Mouse (Mus musculus) forebrain, embryonic 11.5 days (tissue): Measurements from ENCODE around the gene Vmn1r4. TPM values are rescaled to one million over a fixed set of nuclear protein-coding genes. Genes with fewer than 3 reads are reported as not detected.

Experiments used
- ATAC-seq: fragments of 200-750 bp; cut with Nextera tagmentation; replicated peaks from 2 replicates; pipeline ENCODE4 v1.8.0; 2017; ENCODE audit warnings: moderate TSS enrichment; ENCODE audit not compliant: low FRiP score
- DNase-seq: peaks from one replicate; pipeline ENCODE4 v3.0.0-alpha.2; 2017; ENCODE audit warnings: low spot score
- H3K27ac ChIP-seq: fragments of 300-500 bp; sonication (generic); 2 replicates; pipeline ENCODE4 v1.5.1; 2014; ENCODE audit warnings: low read depth, low read length
- H3K27me3 ChIP-seq: fragments of 300-500 bp; sonication (generic); 2 replicates; pipeline ENCODE4 v1.6.1; 2014; ENCODE audit warnings: mild to moderate bottlenecking, low read length, mixed read lengths; ENCODE audit not compliant: control insufficient read depth, insufficient read depth
- H3K36me3 ChIP-seq: fragments of 300-500 bp; sonication (generic); 2 replicates; pipeline ENCODE4 v1.6.1; 2014; ENCODE audit warnings: mild to moderate bottlenecking, low read length, moderate library complexity, mixed read lengths; ENCODE audit not compliant: control insufficient read depth, insufficient read depth
- H3K4me1 ChIP-seq: fragments of 300-500 bp; sonication (generic); replicated peaks from 2 replicates; pipeline ENCODE4 v1.6.1; 2014; ENCODE audit warnings: low read length, mixed read lengths; ENCODE audit not compliant: control insufficient read depth, insufficient read depth
- H3K4me2 ChIP-seq: fragments of 300-500 bp; sonication (generic); 2 replicates; pipeline ENCODE4 v1.6.1; 2014; ENCODE audit warnings: low read depth, mild to moderate bottlenecking, low read length, moderate library complexity, mixed read lengths; ENCODE audit not compliant: severe bottlenecking
- H3K4me3 ChIP-seq: fragments of 300-500 bp; sonication (generic); 2 replicates; pipeline ENCODE4 v1.5.1; 2014; ENCODE audit warnings: low read depth, low read length
- H3K9ac ChIP-seq: fragments of 300-500 bp; sonication (generic); 2 replicates; pipeline ENCODE4 v1.6.1; 2014; ENCODE audit warnings: low read length
- H3K9me3 ChIP-seq: fragments of 300-500 bp; sonication (generic); 2 replicates; pipeline ENCODE4 v1.6.1; 2016; ENCODE audit warnings: low read length, mixed read lengths; ENCODE audit not compliant: control insufficient read depth
- WGBS: fragments of 180-500 bp; shearing (Covaris S2); extraction: QIAGEN DNeasy Blood & Tissue Kit; methylation state at CpG from one replicate; pipeline ENCODE4 v1.1.7; 2014; 5-methylcytosine and 5-hydroxymethylcytosine counted together
- polyA plus RNA-seq: library from polyadenylated mRNA; unstranded; fragments of >200 nt; fragmentation: Nextera tagmentation; extraction: Ambion mirVana; gene quantifications from 2 replicates; pipeline ENCODE4 v1.2.1, GENCODE M21; 2014

Vmn1r4 gene
- polyA plus RNA-seq, 1 experiment from 2014 or later, result 0.27 TPM

DNA sequence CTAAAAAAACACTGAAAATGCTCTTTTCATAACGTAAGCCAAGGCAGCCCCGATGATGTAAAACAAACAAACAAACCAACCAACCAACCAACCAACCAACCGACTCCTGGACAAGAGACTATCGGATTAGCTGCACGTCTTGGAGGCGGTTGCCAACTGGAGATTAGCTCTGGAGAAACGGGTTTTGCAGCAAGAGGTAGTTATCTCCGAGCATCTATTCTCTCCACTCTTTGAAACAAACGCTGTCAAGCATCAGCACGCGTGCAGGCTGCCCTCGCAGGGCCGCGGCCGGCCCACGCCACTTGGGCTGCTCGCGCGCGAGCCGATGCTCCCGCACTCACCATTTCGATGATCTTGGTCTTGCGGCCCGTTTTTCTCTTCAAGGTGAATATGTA, 487 bp upstream of the Vmn1r4 start:
- 0 out of 2 replicates have a peak overlapping the region, but pooled peaks have one; percentile 21 for H3K27ac ChIP-seq
- ATAC-seq, result no peak

DNA sequence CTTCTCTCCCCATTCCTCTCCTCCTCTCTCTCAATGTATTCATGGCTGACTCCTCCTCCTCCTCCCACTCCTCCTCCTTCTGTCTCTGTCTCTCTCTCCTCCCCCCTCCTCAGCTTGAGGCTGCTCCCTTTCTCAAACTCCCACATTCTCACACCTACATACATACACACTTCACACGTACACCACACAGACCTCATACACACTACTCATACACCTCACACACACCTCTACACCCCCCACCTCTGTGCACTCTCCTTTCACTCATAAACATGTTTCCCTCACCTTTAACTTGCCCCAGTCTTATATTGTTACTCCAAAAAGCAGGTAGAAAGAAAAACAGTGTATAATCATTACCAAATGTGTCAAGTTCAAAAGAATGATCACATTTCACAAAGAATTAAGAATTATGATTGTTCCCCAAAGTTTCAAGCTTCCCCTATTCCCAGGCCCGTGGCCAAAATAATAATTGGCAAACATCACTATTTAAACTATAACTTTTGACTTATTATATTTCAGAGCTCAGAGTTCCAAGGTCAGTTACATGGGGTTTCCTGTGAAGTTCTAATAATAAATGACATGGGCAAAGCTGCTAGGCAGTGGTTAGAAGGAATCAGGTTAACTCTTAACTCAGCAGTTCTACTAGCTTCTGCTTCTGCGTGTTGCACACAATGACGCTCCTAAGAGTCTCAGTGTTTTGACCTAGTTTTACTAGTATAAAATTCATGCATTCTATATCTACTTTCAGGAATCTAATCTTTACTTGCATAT, 8.0 kb downstream of the Vmn1r4 start:
- no peak for DNase-seq
- Histone ChIP-seq H3K27me3 (no peaks in the 10 kb centered on the region), H3K9me3 (no peaks in the 10 kb centered on the region), H3K36me3 (no peaks in the 10 kb centered on the region), H3K4me3 (no peak overlapping the region), H3K27ac (no peak overlapping the region), H3K4me2 (no peak overlapping the region), H3K9ac (no peak overlapping the region), H3K4me1 (no peaks in the 10 kb centered on the region)
- ATAC-seq, result no peak
- WGBS, result 73% methylated on average over 4 of the region's 4 CpGs

More for the DNA sequence above, 487 bp upstream of the Vmn1r4 start:
- H3K4me3 ChIP-seq, result peak overlapping the region; percentile 54
- peak overlapping the region; percentile 73 for H3K9ac ChIP-seq
- no peaks in the 10 kb centered on the region for H3K36me3 ChIP-seq
- no peak for DNase-seq
- no peaks in the 10 kb centered on the region for H3K9me3 ChIP-seq
- H3K4me1 ChIP-seq, result no peaks in the 10 kb centered on the region
- peak overlapping the region; percentile 51 for H3K4me2 ChIP-seq
- 1% methylated on average over 24 of the region's 25 CpGs for WGBS
- no peaks in the 10 kb centered on the region for H3K27me3 ChIP-seq

DNA sequence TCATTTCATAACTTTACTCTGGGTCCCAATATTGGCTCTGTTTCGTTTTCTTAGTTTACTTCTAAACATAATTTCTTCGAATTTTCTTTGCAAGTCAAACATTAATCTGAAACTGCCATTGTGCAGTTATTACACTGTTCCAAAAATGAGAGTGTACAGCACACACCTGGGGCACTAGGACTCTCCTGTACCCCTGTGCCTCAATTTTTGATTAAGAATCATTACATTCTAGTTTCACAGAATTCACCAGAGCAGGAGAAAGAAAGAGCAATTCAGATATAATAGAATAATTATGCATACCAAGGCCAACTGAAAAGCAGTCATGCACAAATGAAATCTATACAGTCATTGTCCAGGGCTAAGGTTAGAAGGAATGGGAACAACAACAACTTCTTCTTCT, 8.6 kb downstream of the Vmn1r4 start:
- ATAC-seq, result no peak
- no peak overlapping the region for H3K27ac ChIP-seq
- H3K4me3 ChIP-seq, result no peak overlapping the region
- H3K9ac ChIP-seq, result no peak overlapping the region
- WGBS, result 79% methylated on average over 2 of the region's 2 CpGs
- no peaks in the 10 kb centered on the region for H3K36me3 ChIP-seq
- no peak for DNase-seq
- H3K4me1 ChIP-seq, result no peaks in the 10 kb centered on the region
- H3K4me2 ChIP-seq, result no peak overlapping the region
- H3K9me3 ChIP-seq, result no peaks in the 10 kb centered on the region
- no peaks in the 10 kb centered on the region for H3K27me3 ChIP-seq

DNA sequence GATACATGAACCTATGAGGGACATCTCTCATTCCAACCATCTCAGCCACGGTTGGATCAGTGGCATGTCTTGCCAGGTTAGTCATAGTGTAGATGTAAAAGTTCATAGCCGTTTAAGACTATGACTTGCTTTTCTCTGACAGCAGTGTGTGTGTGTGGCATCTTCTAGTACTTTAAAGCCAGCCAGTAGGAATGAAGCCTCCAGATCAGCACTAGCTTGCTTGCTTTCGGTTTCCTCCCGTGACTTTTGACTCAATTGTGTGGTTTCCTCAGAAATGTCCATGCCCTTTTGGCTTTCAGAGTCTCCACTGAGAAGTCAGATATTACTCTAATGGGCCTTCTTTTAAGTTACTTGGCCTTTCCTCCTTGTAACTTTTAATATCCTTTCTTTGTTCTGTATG, 10.6 kb downstream of the Vmn1r4 start:
- Histone ChIP-seq H3K27ac (no peak overlapping the region), H3K4me2 (no peak overlapping the region), H3K9ac (no peak overlapping the region), H3K36me3 (no peaks in the 10 kb centered on the region), H3K9me3 (no peaks in the 10 kb centered on the region), H3K27me3 (no peaks in the 10 kb centered on the region), H3K4me3 (no peak overlapping the region), H3K4me1 (no peaks in the 10 kb centered on the region)
- DNase-seq (no peak), ATAC-seq (no peak)
- WGBS, result 89% methylated on average over 4 of the region's 4 CpGs

DNA sequence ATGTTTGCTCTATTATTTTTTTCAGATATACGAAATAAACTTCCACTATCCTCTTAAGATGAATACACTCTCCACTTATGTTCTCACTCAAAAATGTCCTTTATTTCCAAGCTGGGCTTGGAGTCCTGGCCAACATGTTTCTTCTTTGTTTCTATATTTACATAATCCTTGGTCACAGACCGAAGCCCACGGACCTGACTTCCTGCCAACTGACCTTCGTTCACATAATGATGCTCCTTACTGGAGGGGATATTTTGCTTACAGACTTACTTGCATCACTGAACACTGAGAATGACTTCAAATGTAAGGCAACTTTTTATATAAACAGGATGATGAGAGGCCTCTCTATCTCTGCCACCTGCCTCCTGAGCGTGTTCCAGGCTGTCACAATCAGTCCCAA, 32.6 kb downstream of the Vmn1r4 start:
- no peak for DNase-seq
- Histone ChIP-seq H3K36me3 (no peaks in the 10 kb centered on the region), H3K4me3 (no peak overlapping the region), H3K4me1 (no peaks in the 10 kb centered on the region), H3K9me3 (no peaks in the 10 kb centered on the region), H3K27me3 (no peaks in the 10 kb centered on the region), H3K27ac (no peak overlapping the region), H3K4me2 (no peak overlapping the region), H3K9ac (no peak overlapping the region)
- ATAC-seq, result no peak
- 87% methylated on average over 5 of the region's 5 CpGs for WGBS

DNA sequence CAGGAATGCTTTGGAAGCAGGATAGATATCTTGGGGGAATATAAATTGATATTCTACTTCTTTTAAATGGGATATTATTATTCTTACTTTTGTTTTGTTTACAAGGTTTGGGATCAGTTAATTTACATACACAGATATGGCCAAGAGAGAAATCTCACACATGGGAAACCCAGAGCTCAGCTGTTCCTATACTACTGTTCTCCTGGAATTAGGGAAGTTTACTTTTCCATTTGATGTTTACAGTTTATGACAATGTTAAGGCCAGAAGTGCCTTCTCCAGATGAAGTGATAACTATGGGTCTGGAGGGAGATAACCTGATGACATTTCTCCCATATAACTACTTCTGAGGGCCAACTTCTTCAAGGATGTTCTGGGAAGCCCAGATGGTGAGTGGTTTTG, 46.2 kb downstream of the Vmn1r4 start, which contains the start of gene Vmn1r5:
Vmn1r5 (plus strand) TSS at position 301 of the 400 bp plus-strand sequence.
- Histone ChIP-seq H3K4me3 (no peak within 1 kb of the TSS), H3K27ac (no peak within 1 kb of the TSS)
- ATAC-seq, result no peak

DNA sequence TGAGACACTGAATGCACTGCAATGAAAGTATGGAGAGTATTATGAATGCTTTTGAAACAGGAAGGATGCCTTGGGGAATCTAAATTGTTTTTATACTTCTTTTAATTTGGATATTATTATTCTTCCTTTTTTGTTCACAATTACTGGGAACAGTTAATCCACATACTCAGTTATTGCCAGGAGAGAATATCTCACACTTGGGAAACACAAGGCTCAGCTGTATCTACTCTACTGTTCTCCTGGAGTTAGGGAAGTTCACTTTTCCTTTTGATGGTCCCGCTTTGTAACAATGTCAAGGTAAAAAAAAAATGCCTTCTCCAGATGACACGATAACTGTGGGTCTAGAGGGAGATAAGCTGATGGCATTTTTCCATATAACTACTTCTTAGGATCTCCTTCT, 73.1 kb downstream of the Vmn1r4 start, which contains the start of gene Vmn1r6:
Vmn1r6 (plus strand) TSS at position 301 of the 400 bp plus-strand sequence.
- ATAC-seq (no peak), DNase-seq (no peak)
- no peak within 1 kb of the TSS for H3K9ac ChIP-seq
- H3K27me3 ChIP-seq, result no peaks in the 10 kb centered on the region
- 91% methylated on average over 2 of the region's 2 CpGs for WGBS
- no peak within 1 kb of the TSS for H3K4me3 ChIP-seq
- no peak within 1 kb of the TSS for H3K27ac ChIP-seq
- H3K9me3 ChIP-seq, result no peaks in the 10 kb centered on the region
- H3K4me2 ChIP-seq, result no peak within 1 kb of the TSS
- H3K4me1 ChIP-seq, result no peaks in the 10 kb centered on the region
- no peaks in the 10 kb centered on the region for H3K36me3 ChIP-seq

More for the DNA sequence above, 46.2 kb downstream of the Vmn1r4 start, which contains the start of gene Vmn1r5:
- no peaks in the 10 kb centered on the region for H3K9me3 ChIP-seq
- no peak within 1 kb of the TSS for H3K4me2 ChIP-seq
- H3K9ac ChIP-seq, result no peak within 1 kb of the TSS
- no peaks in the 10 kb centered on the region for H3K36me3 ChIP-seq
- H3K4me1 ChIP-seq, result no peaks in the 10 kb centered on the region
- H3K27me3 ChIP-seq, result no peaks in the 10 kb centered on the region
- no peak for DNase-seq
